Mouse (Mus musculus) MEL (cell line): ENCODE results near the gene Erich6. TPM values are rescaled to one million over a fixed set of nuclear protein-coding genes. Genes with fewer than 3 reads are reported as not detected.
A peak's percentile ranks its signal among the peaks of the same experiment; 100 is the strongest.
"Not testable (repeated sequence)": the region's sequence is repeated elsewhere in the genome, so short reads cannot be mapped to it uniquely, and the experiment has no call there.

Source experiments
- DNase-seq: peaks from one replicate; pipeline ENCODE4 v3.0.0; 2011; ENCODE audit warnings: low read depth, low spot score
- H3K27ac ChIP-seq: 2 replicates; pipeline ENCODE4 v1.5.1; 2012; ENCODE audit warnings: low read depth, mild to moderate bottlenecking, control low read depth, low read length, moderate library complexity; ENCODE audit not compliant: control insufficient read depth
- H3K27me3 ChIP-seq, 2 experiments: fragments of 150-350 bp in 1 of 2; sonication (generic) in 1 of 2; 2 replicates each; pipeline ENCODE4 v1.6.1; 2012; ENCODE audit warnings: low read length in 2 of 2, mild to moderate bottlenecking in 2 of 2, improper control_type of control experiment in 1 of 2, moderate library complexity in 1 of 2; ENCODE audit not compliant: insufficient read depth in 2 of 2, control insufficient read depth in 1 of 2
- H3K36me3 ChIP-seq, 2 experiments: 2 replicates each; pipeline ENCODE4 v1.6.1; 2012 to 2014; ENCODE audit warnings: low read length in 2 of 2, improper control_type of control experiment in 1 of 2, inconsistent platforms in 1 of 2, mild to moderate bottlenecking in 1 of 2; ENCODE audit not compliant: insufficient read depth in 2 of 2, control insufficient read depth in 1 of 2
- H3K4me1 ChIP-seq, 2 experiments: fragments of 150-350 bp in 1 of 2; sonication (generic) in 1 of 2; 2 replicates each; pipeline ENCODE4 v1.6.1; 2012; ENCODE audit warnings: low read length in 2 of 2, improper control_type of control experiment in 1 of 2, mild to moderate bottlenecking in 1 of 2; ENCODE audit not compliant: insufficient read depth in 2 of 2, control insufficient read depth in 1 of 2
- H3K4me3 ChIP-seq, 2 experiments: fragments of 150-350 bp in 1 of 2; sonication (generic) in 1 of 2; 2 replicates each; pipeline ENCODE4 v1.5.1; 2012; ENCODE audit warnings: low read depth in 2 of 2, low read length in 2 of 2, mild to moderate bottlenecking in 2 of 2, moderate library complexity in 2 of 2, control low read depth in 1 of 2, improper control_type of control experiment in 1 of 2; ENCODE audit not compliant: control insufficient read depth in 1 of 2, insufficient read depth in 1 of 2
- H3K79me2 ChIP-seq: 2 replicates; pipeline ENCODE4 v1.6.1; 2012; ENCODE audit warnings: mild to moderate bottlenecking, low read length, moderate library complexity; ENCODE audit not compliant: control insufficient read depth, poor library complexity, insufficient read depth
- H3K9ac ChIP-seq: 2 replicates; pipeline ENCODE4 v1.6.1; 2012; ENCODE audit warnings: low read depth, mild to moderate bottlenecking, control low read depth, low read length, moderate library complexity; ENCODE audit not compliant: control insufficient read depth, poor library complexity, severe bottlenecking
- H3K9me3 ChIP-seq: fragments of 150-350 bp; sonication (generic); replicated peaks from 2 replicates; pipeline ENCODE4 v1.6.1; 2012; ENCODE audit warnings: mild to moderate bottlenecking, low read length, improper control_type of control experiment, moderate library complexity; ENCODE audit not compliant: insufficient read depth
- BHLHE40 ChIP-seq: IDR thresholded peaks from 2 replicates; pipeline ENCODE4 v1.6.1; 2012; ENCODE audit warnings: low read depth, mild to moderate bottlenecking, inconsistent platforms, low read length, improper control_type of control experiment, borderline replicate concordance
- CHD1 ChIP-seq: IDR thresholded peaks from 2 replicates; pipeline ENCODE4 v1.6.1; 2012; ENCODE audit warnings: low read depth, mild to moderate bottlenecking, inconsistent platforms, low read length, improper control_type of control experiment
- CHD2 ChIP-seq: IDR thresholded peaks from 2 replicates; pipeline ENCODE4 v1.6.1; 2011; ENCODE audit warnings: low read length, improper control_type of control experiment
- CTCF ChIP-seq, 3 experiments: IDR thresholded peaks in 2 of 3; conservative IDR thresholded peaks in 1 of 3; 2 replicates each; pipeline ENCODE4 v1.5.1; 2011 to 2012; ENCODE audit warnings: low read length in 3 of 3, low read depth in 2 of 3, mild to moderate bottlenecking in 2 of 3, improper control_type of control experiment in 1 of 3, inconsistent platforms in 1 of 3, mixed read lengths in 1 of 3, moderate library complexity in 1 of 3; ENCODE audit not compliant: control insufficient read depth in 1 of 3, insufficient read depth in 1 of 3, poor library complexity in 1 of 3, severe bottlenecking in 1 of 3
- E2F4 ChIP-seq: IDR thresholded peaks from 2 replicates; pipeline ENCODE4 v1.6.1; 2011; ENCODE audit warnings: low read depth, low read length, improper control_type of control experiment, borderline replicate concordance
- ETS1 ChIP-seq: IDR thresholded peaks from 2 replicates; pipeline ENCODE4 v1.6.1; 2012; ENCODE audit warnings: low read depth, mild to moderate bottlenecking, inconsistent platforms, low read length, improper control_type of control experiment, moderate library complexity
- GATA1 ChIP-seq: IDR thresholded peaks from 2 replicates; pipeline ENCODE4 v1.6.1; 2011; ENCODE audit warnings: low read depth, low read length, improper control_type of control experiment
- JUND ChIP-seq: IDR thresholded peaks from 2 replicates; pipeline ENCODE4 v1.6.1; 2011; ENCODE audit warnings: low read depth, mild to moderate bottlenecking, improper control_type of control experiment, low read length
- KAT2A ChIP-seq: conservative IDR thresholded peaks from 2 replicates; pipeline ENCODE4 v1.6.1; 2012; ENCODE audit warnings: low read depth, low read length, improper control_type of control experiment, inconsistent platforms
- MAFK ChIP-seq: IDR thresholded peaks from 2 replicates; pipeline ENCODE4 v1.6.1; 2011; ENCODE audit warnings: low read depth, mild to moderate bottlenecking, low read length, improper control_type of control experiment, borderline replicate concordance
- MAZ ChIP-seq: IDR thresholded peaks from 2 replicates; pipeline ENCODE4 v1.6.1; 2012; ENCODE audit warnings: low read depth, mild to moderate bottlenecking, inconsistent platforms, low read length, improper control_type of control experiment
- MEF2A ChIP-seq: IDR thresholded peaks from 2 replicates; pipeline ENCODE4 v1.6.1; 2014; ENCODE audit warnings: low read depth, mild to moderate bottlenecking, inconsistent platforms, low read length, improper control_type of control experiment; ENCODE audit not compliant: poor library complexity, insufficient replicate concordance, severe bottlenecking; ENCODE audit errors: extremely low read depth
- MYC ChIP-seq: IDR thresholded peaks from 2 replicates; pipeline ENCODE4 v1.6.1; 2011; ENCODE audit warnings: low read depth, mild to moderate bottlenecking, low read length, improper control_type of control experiment, moderate library complexity
- NELFE ChIP-seq: IDR thresholded peaks from 2 replicates; pipeline ENCODE4 v1.6.1; 2011; ENCODE audit warnings: low read depth, low read length, improper control_type of control experiment
- NRF1 ChIP-seq: IDR thresholded peaks from 2 replicates; pipeline ENCODE4 v1.6.1; 2014; ENCODE audit warnings: low read depth, mild to moderate bottlenecking, inconsistent platforms, low read length, improper control_type of control experiment, moderate library complexity; ENCODE audit not compliant: poor library complexity, insufficient read depth, severe bottlenecking
- POLR2A ChIP-seq, 2 experiments: IDR thresholded peaks; 2 replicates each; pipeline ENCODE4 v1.6.1; 2011 to 2012; ENCODE audit warnings: low read length in 2 of 2, mild to moderate bottlenecking in 2 of 2, control low read depth in 1 of 2, improper control_type of control experiment in 1 of 2, low read depth in 1 of 2, moderate library complexity in 1 of 2; ENCODE audit not compliant: control insufficient read depth in 1 of 2, insufficient read depth in 1 of 2, poor library complexity in 1 of 2
- POLR2AphosphoS5 ChIP-seq: IDR thresholded peaks from 2 replicates; pipeline ENCODE4 v1.6.1; 2012; ENCODE audit warnings: low read depth, borderline replicate concordance, mild to moderate bottlenecking, inconsistent platforms, low read length, moderate library complexity, mixed read lengths
- RAD21 ChIP-seq: IDR thresholded peaks from 2 replicates; pipeline ENCODE4 v1.6.1; 2011; ENCODE audit warnings: mild to moderate bottlenecking, low read depth, low read length, improper control_type of control experiment
- RCOR1 ChIP-seq: IDR thresholded peaks from 2 replicates; pipeline ENCODE4 v1.6.1; 2012; ENCODE audit warnings: low read depth, mild to moderate bottlenecking, inconsistent platforms, low read length, improper control_type of control experiment
- SIN3A ChIP-seq: IDR thresholded peaks from 2 replicates; pipeline ENCODE4 v1.6.1; 2012; ENCODE audit warnings: low read length, improper control_type of control experiment, inconsistent platforms
- SMC3 ChIP-seq: IDR thresholded peaks from 2 replicates; pipeline ENCODE4 v1.6.1; 2011; ENCODE audit warnings: low read depth, low read length, improper control_type of control experiment
- TAL1 ChIP-seq: IDR thresholded peaks from 2 replicates; pipeline ENCODE4 v1.6.1; 2012; ENCODE audit warnings: mild to moderate bottlenecking, inconsistent platforms, low read length, moderate library complexity, mixed read lengths
- TBP ChIP-seq: IDR thresholded peaks from 2 replicates; pipeline ENCODE4 v1.8.0; 2011; ENCODE audit warnings: low read depth, low read length, improper control_type of control experiment
- TCF12 ChIP-seq: IDR thresholded peaks from 2 replicates; pipeline ENCODE4 v1.6.1; 2014; ENCODE audit warnings: low read depth, mild to moderate bottlenecking, inconsistent platforms, low read length, improper control_type of control experiment, moderate library complexity
- UBTF ChIP-seq: IDR thresholded peaks from 2 replicates; pipeline ENCODE4 v1.6.1; 2012; ENCODE audit warnings: low read depth, mild to moderate bottlenecking, inconsistent platforms, low read length, improper control_type of control experiment, moderate library complexity, borderline replicate concordance; ENCODE audit not compliant: insufficient read depth
- USF1 ChIP-seq: IDR thresholded peaks from 2 replicates; pipeline ENCODE4 v1.6.1; 2014; ENCODE audit warnings: low read depth, mild to moderate bottlenecking, inconsistent platforms, low read length, improper control_type of control experiment, moderate library complexity
- USF2 ChIP-seq, 2 experiments: IDR thresholded peaks; 2 replicates each; pipeline ENCODE4 v1.6.1; 2011 to 2012; ENCODE audit warnings: improper control_type of control experiment in 2 of 2, low read length in 2 of 2, borderline replicate concordance in 1 of 2, inconsistent platforms in 1 of 2, low read depth in 1 of 2, mild to moderate bottlenecking in 1 of 2; ENCODE audit not compliant: insufficient read depth in 1 of 2
- ZC3H11A ChIP-seq: IDR thresholded peaks from 2 replicates; pipeline ENCODE4 v1.6.1; 2012; ENCODE audit warnings: low read depth, mild to moderate bottlenecking, inconsistent platforms, low read length, improper control_type of control experiment
- ZKSCAN1 ChIP-seq: IDR thresholded peaks from 2 replicates; pipeline ENCODE4 v1.6.1; 2012; ENCODE audit warnings: low read depth, mild to moderate bottlenecking, inconsistent platforms, low read length, improper control_type of control experiment, moderate library complexity
- ZMIZ1 ChIP-seq: IDR thresholded peaks from 2 replicates; pipeline ENCODE4 v1.6.1; 2012; ENCODE audit warnings: low read depth, mild to moderate bottlenecking, inconsistent platforms, low read length, improper control_type of control experiment, moderate library complexity
- ZNF384 ChIP-seq: IDR thresholded peaks from 2 replicates; pipeline ENCODE4 v1.6.1; 2012; ENCODE audit warnings: low read depth, mild to moderate bottlenecking, inconsistent platforms, low read length, improper control_type of control experiment
- polyA plus RNA-seq, 2 experiments: library from polyadenylated mRNA; stranded (reverse) in 1 of 2; unstranded in 1 of 2; fragments of >175 nt in 1 of 2; fragments of >200 nt in 1 of 2; gene quantifications; 2 replicates each; pipeline versions ENCODE4 v1.2.1 to v1.2.4; 2012; ENCODE audit warnings: low replicate concordance in 2 of 2, low read depth in 1 of 2; ENCODE audit not compliant: insufficient read length in 2 of 2, insufficient read depth in 1 of 2, missing spikeins in 1 of 2
- total RNA-seq: library from RNA; depleted of rRNA; stranded (reverse); fragments of 300-350 nt; gene quantifications from 2 replicates; pipeline ENCODE4 v1.2.3, GENCODE M21; 2012

Erich6 gene
- total and polyA plus RNA-seq, 3 experiments, result 0.08 TPM; not detected in 2

- not testable (repeated sequence) for H3K27me3 ChIP-seq, DNase-seq, H3K9ac ChIP-seq, H3K4me3 ChIP-seq, H3K79me2 ChIP-seq, H3K9me3 ChIP-seq, H3K4me1 ChIP-seq, H3K27ac ChIP-seq
- peaks cover 0 to 28% of the 10 kb centered on the region in 2 experiments; a peak in 2 of 4 replicates for H3K36me3 ChIP-seq
Observed at GRCm38 (mm10) chr3:58590544-58590943, 46.5 kb downstream of the Erich6 start.

GRCm38 (mm10) chr3:58582788-58583426 lies 54.1 kb downstream of the Erich6 start:
- peak; percentile 86 for DNase-seq
- Histone ChIP-seq H3K79me2 (peaks cover 53% of the 10 kb centered on the region), H3K9ac (no peak overlapping the region), H3K27me3 (no peaks in the 10 kb centered on the region), H3K27ac (peak overlapping the region; percentile 46), H3K9me3 (no peaks in the 10 kb centered on the region), H3K4me1 (peaks cover 14 to 19% of the 10 kb centered on the region in 2 experiments), H3K4me3 (no peak overlapping the region), H3K36me3 (peaks cover 16 to 35% of the 10 kb centered on the region in 2 experiments)
- TF ChIP-seq MEF2A (no peak), MAZ (no peak), JUND (no peak), RAD21 (no peak), GATA1 (peak; percentile 67), ZKSCAN1 (no peak), TAL1 (peak; percentile 46; the same call in 1 of the 2 replicates), CHD2 (no peak), BHLHE40 (peak; percentile 65), ZMIZ1 (0 out of 2 replicates have a peak, but pooled peaks have one; percentile 22), NELFE (no peak), TCF12 (peak; percentile 55; the same call in 1 of the 2 replicates), CHD1 (no peak), SMC3 (no peak), USF1 (peak; percentile 79), E2F4 (no peak), POLR2AphosphoS5 (no peak), SIN3A (peak; percentile 86), CTCF (IDR thresholded peaks at IDR 0.05 in 2 of 3, conservative IDR thresholded peaks at IDR 0.05 in 1 of 3; ENCODE audit: control insufficient read depth in 1 of 3, insufficient read depth in 1 of 3, low read depth in 2 of 3, low read length in 3 of 3, poor library complexity in 1 of 3, severe bottlenecking in 1 of 3) (no peak), MYC (peak; percentile 88), RCOR1 (peak; percentile 50; the same call in 1 of the 2 replicates), MAFK (no peak), POLR2A (IDR thresholded peaks at IDR 0.05; ENCODE audit: control insufficient read depth in 1 of 2, insufficient read depth in 1 of 2, low read depth in 1 of 2, low read length in 2 of 2, poor library complexity in 1 of 2) (no peak), ZC3H11A (no peak), ETS1 (peak; percentile 77), ZNF384 (no peak), USF2 (IDR thresholded peaks at IDR 0.05; ENCODE audit: borderline replicate concordance in 1 of 2, insufficient read depth in 1 of 2, low read depth in 1 of 2, low read length in 2 of 2) (no peak), UBTF (no peak), NRF1 (no peak), KAT2A (no peak), TBP (no peak)
